Mouse (Mus musculus) heart, postnatal 0 days (tissue): ENCODE measurements at regions not wholly inside any gene's neighbourhood (a gene's known extent, or its start where the extent isn't known, plus 50 kb on each side); places are given as distances from the start of the nearest gene placed in this dataset.

Experiments used
- CTCF ChIP-seq: IDR thresholded peaks from 2 replicates; pipeline ENCODE4 v1.5.1; 2016; ENCODE audit warnings: antibody characterized with exemption, control low read depth, low read depth
- EP300 ChIP-seq: IDR thresholded peaks from 2 replicates; pipeline ENCODE4 v1.6.1; 2016; ENCODE audit warnings: antibody characterized with exemption, low read depth

- no peak for TF ChIP-seq CTCF
- TF ChIP-seq EP300 = no peak
These were observed 177.1 kb downstream of the Diras2 start for GRCm38 (mm10) chr13:52353966-52354365.
